Mouse (Mus musculus): Measurements from ENCODE around the gene Qrich2.

- TF ChIP-seq CTCF (IDR thresholded peaks at IDR 0.05) (no peak), POLR2A (IDR thresholded peaks at IDR 0.05; ENCODE audit: insufficient read depth, low read depth, low read length) (no peak), EP300 (IDR thresholded peaks at IDR 0.05; ENCODE audit: insufficient read depth, low read depth, low read length) (no peak)
Measured at GRCm38 (mm10) chr11:116437541-116437940, 28.5 kb downstream of the Qrich2 start.
